Mouse (Mus musculus) kidney, embryonic 16.5 days (tissue): Measurements from ENCODE around the gene Ptprk. TPM values are rescaled to one million over a fixed set of nuclear protein-coding genes. Genes with fewer than 3 reads are reported as not detected.

Experiments
- ATAC-seq: fragments of 200-750 bp; cut with Nextera tagmentation; 2 replicates; pipeline ENCODE4 v1.8.0; 2017; ENCODE audit warnings: moderate TSS enrichment; ENCODE audit not compliant: low FRiP score, low TSS enrichment
- H3K27ac ChIP-seq: fragments of 300-500 bp; sonication (generic); 2 replicates; pipeline ENCODE4 v1.5.1; 2014; ENCODE audit warnings: low read length
- H3K27me3 ChIP-seq: fragments of 300-500 bp; sonication (generic); 2 replicates; pipeline ENCODE4 v1.6.1; 2014; ENCODE audit warnings: low read length, control low read depth, mixed read lengths; ENCODE audit not compliant: insufficient read depth
- H3K36me3 ChIP-seq: fragments of 300-500 bp; sonication (generic); 2 replicates; pipeline ENCODE4 v1.6.1; 2014; ENCODE audit warnings: low read length, control low read depth, mixed read lengths; ENCODE audit not compliant: insufficient read depth
- H3K4me1 ChIP-seq: fragments of 300-500 bp; sonication (generic); 2 replicates; pipeline ENCODE4 v1.6.1; 2014; ENCODE audit warnings: low read length, control low read depth, mixed read lengths; ENCODE audit not compliant: insufficient read depth
- H3K4me2 ChIP-seq: fragments of 300-500 bp; sonication (generic); replicated peaks from 2 replicates; pipeline ENCODE4 v1.6.1; 2014; ENCODE audit warnings: low read depth, low read length
- H3K4me3 ChIP-seq: fragments of 300-500 bp; sonication (generic); 2 replicates; pipeline ENCODE4 v1.5.1; 2014; ENCODE audit warnings: mild to moderate bottlenecking, low read length
- H3K9ac ChIP-seq: fragments of 300-500 bp; sonication (generic); replicated peaks from 2 replicates; pipeline ENCODE4 v1.6.1; 2014; ENCODE audit warnings: low read length
- H3K9me3 ChIP-seq: fragments of 300-500 bp; sonication (generic); 2 replicates; pipeline ENCODE4 v1.6.1; 2016; ENCODE audit warnings: low read length, control low read depth
- WGBS: fragments of 180-500 bp; shearing (Covaris S2); extraction: QIAGEN DNeasy Blood & Tissue Kit; methylation state at CpG from one replicate; pipeline ENCODE4 v1.1.7; 2014; 5-methylcytosine and 5-hydroxymethylcytosine counted together
- polyA plus RNA-seq: library from polyadenylated mRNA; unstranded; fragments of >200 nt; fragmentation: Nextera tagmentation; extraction: Ambion mirVana; gene quantifications from 2 replicates; pipeline ENCODE4 v1.2.1, GENCODE M21; 2015

Ptprk gene
- polyA plus RNA-seq, 1 experiment from 2014 or later = 34.7 TPM

- ATAC-seq = no peak; the same call in 1 of the 2 replicates
- no peaks in the 10 kb centered on the region for H3K36me3 ChIP-seq
- no peak overlapping the region for H3K4me2 ChIP-seq
- H3K4me3 ChIP-seq = no peak overlapping the region
- 45% methylated on average over 2 of the region's 2 CpGs for WGBS
- 0 out of 2 replicates have a peak overlapping the region, but pooled peaks have one; percentile 7 for H3K27ac ChIP-seq
- no peaks in the 10 kb centered on the region for H3K9me3 ChIP-seq
- H3K27me3 ChIP-seq = no peaks in the 10 kb centered on the region
- H3K9ac ChIP-seq = no peak overlapping the region
- H3K4me1 ChIP-seq = peaks cover 10% of the 10 kb centered on the region; the same call in 1 of the 2 replicates
These were observed 92.5 kb downstream of the Ptprk start for GRCm38 (mm10) chr10:28167097-28167496.

- H3K4me2 ChIP-seq = no peak overlapping the region
- peaks cover 10% of the 10 kb centered on the region; the same call in 1 of the 2 replicates for H3K4me1 ChIP-seq
- no peaks in the 10 kb centered on the region for H3K27me3 ChIP-seq
- H3K36me3 ChIP-seq = no peaks in the 10 kb centered on the region
- 97% methylated on average over 1 of the region's 1 CpGs for WGBS
- H3K9me3 ChIP-seq = no peaks in the 10 kb centered on the region
- H3K4me3 ChIP-seq = no peak overlapping the region
- no peak for ATAC-seq
- H3K27ac ChIP-seq = no peak overlapping the region
- H3K9ac ChIP-seq = no peak overlapping the region
These were observed 96.6 kb downstream of the Ptprk start for GRCm38 (mm10) chr10:28171196-28171595.

GRCm38 (mm10) chr10:28178876-28179275 lies 104.3 kb downstream of the Ptprk start:
- ATAC-seq = no peak
- Histone ChIP-seq H3K4me2 (no peak overlapping the region), H3K9me3 (no peaks in the 10 kb centered on the region), H3K36me3 (no peaks in the 10 kb centered on the region), H3K9ac (no peak overlapping the region), H3K27ac (no peak overlapping the region), H3K27me3 (no peaks in the 10 kb centered on the region), H3K4me3 (no peak overlapping the region), H3K4me1 (no peaks in the 10 kb centered on the region)
- 72% methylated on average over 4 of the region's 4 CpGs for WGBS

GRCm38 (mm10) chr10:28182081-28182480 lies 107.5 kb downstream of the Ptprk start:
- H3K4me3 ChIP-seq = no peak overlapping the region
- H3K9me3 ChIP-seq = no peaks in the 10 kb centered on the region
- WGBS = 74% methylated on average over 3 of the region's 3 CpGs
- H3K4me1 ChIP-seq = peaks cover 6% of the 10 kb centered on the region; the same call in 1 of the 2 replicates
- no peak overlapping the region for H3K9ac ChIP-seq
- H3K36me3 ChIP-seq = no peaks in the 10 kb centered on the region
- H3K27ac ChIP-seq = no peak overlapping the region
- no peak overlapping the region for H3K4me2 ChIP-seq
- ATAC-seq = peak; percentile 46; the same call in 1 of the 2 replicates
- H3K27me3 ChIP-seq = no peaks in the 10 kb centered on the region

GRCm38 (mm10) chr10:28184675-28185074 lies 110.1 kb downstream of the Ptprk start:
- H3K27me3 ChIP-seq = no peaks in the 10 kb centered on the region
- no peak overlapping the region for H3K4me2 ChIP-seq
- H3K9me3 ChIP-seq = no peaks in the 10 kb centered on the region
- H3K4me1 ChIP-seq = peaks cover 6% of the 10 kb centered on the region; the same call in 1 of the 2 replicates
- no peak overlapping the region for H3K27ac ChIP-seq
- ATAC-seq = no peak
- H3K4me3 ChIP-seq = no peak overlapping the region
- 73% methylated on average over 6 of the region's 6 CpGs for WGBS
- no peaks in the 10 kb centered on the region for H3K36me3 ChIP-seq
- H3K9ac ChIP-seq = no peak overlapping the region

GRCm38 (mm10) chr10:28185326-28185725 lies 110.7 kb downstream of the Ptprk start:
- Histone ChIP-seq H3K9me3 (no peaks in the 10 kb centered on the region), H3K27ac (no peak overlapping the region), H3K4me2 (no peak overlapping the region), H3K4me1 (peaks cover 6% of the 10 kb centered on the region; the same call in 1 of the 2 replicates), H3K9ac (no peak overlapping the region), H3K36me3 (no peaks in the 10 kb centered on the region), H3K4me3 (no peak overlapping the region), H3K27me3 (no peaks in the 10 kb centered on the region)
- 54% methylated on average over 4 of the region's 4 CpGs for WGBS
- no peak for ATAC-seq

- 58% methylated on average over 4 of the region's 4 CpGs for WGBS
- H3K4me3 ChIP-seq = no peak overlapping the region
- peaks cover 6% of the 10 kb centered on the region; the same call in 1 of the 2 replicates for H3K4me1 ChIP-seq
- no peak for ATAC-seq
- H3K4me2 ChIP-seq = no peak overlapping the region
- H3K36me3 ChIP-seq = no peaks in the 10 kb centered on the region
- H3K9me3 ChIP-seq = no peaks in the 10 kb centered on the region
- no peak overlapping the region for H3K27ac ChIP-seq
- no peak overlapping the region for H3K9ac ChIP-seq
- H3K27me3 ChIP-seq = no peaks in the 10 kb centered on the region
These were observed 111.6 kb downstream of the Ptprk start for GRCm38 (mm10) chr10:28186018-28186800.

- 88% methylated on average over 5 of the region's 5 CpGs for WGBS
- Histone ChIP-seq H3K27me3 (no peaks in the 10 kb centered on the region), H3K9ac (no peak overlapping the region), H3K4me3 (no peak overlapping the region), H3K27ac (no peak overlapping the region), H3K4me1 (no peaks in the 10 kb centered on the region), H3K9me3 (no peaks in the 10 kb centered on the region), H3K4me2 (no peak overlapping the region), H3K36me3 (no peaks in the 10 kb centered on the region)
- ATAC-seq = no peak
These were observed 116.8 kb downstream of the Ptprk start for GRCm38 (mm10) chr10:28191440-28191839.

- Histone ChIP-seq H3K27ac (no peak overlapping the region), H3K4me1 (no peaks in the 10 kb centered on the region), H3K9me3 (no peaks in the 10 kb centered on the region), H3K4me2 (no peak overlapping the region), H3K36me3 (no peaks in the 10 kb centered on the region), H3K4me3 (no peak overlapping the region), H3K27me3 (no peaks in the 10 kb centered on the region), H3K9ac (no peak overlapping the region)
- no peak for ATAC-seq
- WGBS = 79% methylated on average over 5 of the region's 5 CpGs
These were observed 119.0 kb downstream of the Ptprk start for GRCm38 (mm10) chr10:28193630-28194029.

- Histone ChIP-seq H3K9ac (no peak overlapping the region), H3K9me3 (no peaks in the 10 kb centered on the region), H3K27me3 (no peaks in the 10 kb centered on the region), H3K4me1 (no peaks in the 10 kb centered on the region), H3K4me3 (no peak overlapping the region), H3K36me3 (no peaks in the 10 kb centered on the region), H3K4me2 (no peak overlapping the region), H3K27ac (no peak overlapping the region)
- WGBS = 98% methylated on average over 3 of the region's 3 CpGs
- ATAC-seq = no peak
These were observed 126.0 kb downstream of the Ptprk start for GRCm38 (mm10) chr10:28200609-28201008.
